Mouse (Mus musculus) kidney, postnatal 10 days (tissue): ENCODE data around the gene 2310030G06Rik.

Source experiments
- DNase-seq: peaks from one replicate; pipeline ENCODE4 v3.0.0; 2021; ENCODE audit warnings: mixed read lengths

Gene 2310030G06Rik

GRCm38 (mm10) chr9:50742261-50742660 lies 4.1 kb downstream of the 2310030G06Rik start:
- DNase-seq, result no peak

- no peak for DNase-seq
Measured at GRCm38 (mm10) chr9:50740867-50741784, 5.2 kb downstream of the 2310030G06Rik start.

- peak; percentile 96 for DNase-seq
Measured at GRCm38 (mm10) chr9:50738914-50739870, 7.1 kb downstream of the 2310030G06Rik start, which contains the start of gene Dixdc1. TSS of gene Dixdc1 (minus strand) at chr9:50739517.

GRCm38 (mm10) chr9:50734989-50735388 lies 11.3 kb downstream of the 2310030G06Rik start:
- peak; percentile 75 for DNase-seq

GRCm38 (mm10) chr9:50732560-50732959 lies 13.8 kb downstream of the 2310030G06Rik start:
- no peak for DNase-seq

- DNase-seq, result peak; percentile 48
Measured at GRCm38 (mm10) chr9:50729600-50729999, 16.7 kb downstream of the 2310030G06Rik start.

- peak; percentile 86 for DNase-seq
Measured at GRCm38 (mm10) chr9:50727925-50728651, 18.2 kb downstream of the 2310030G06Rik start.

GRCm38 (mm10) chr9:50727171-50727924 lies 19.0 kb downstream of the 2310030G06Rik start:
- DNase-seq, result no peak

GRCm38 (mm10) chr9:50725921-50726590 lies 20.3 kb downstream of the 2310030G06Rik start:
- DNase-seq, result no peak

- no peak for DNase-seq
Measured at GRCm38 (mm10) chr9:50724661-50725330, 21.5 kb downstream of the 2310030G06Rik start.

GRCm38 (mm10) chr9:50724147-50724546 lies 22.2 kb downstream of the 2310030G06Rik start:
- no peak for DNase-seq

GRCm38 (mm10) chr9:50723406-50723805 lies 22.9 kb downstream of the 2310030G06Rik start:
- peak; percentile 82 for DNase-seq

GRCm38 (mm10) chr9:50722451-50722911 lies 23.9 kb downstream of the 2310030G06Rik start:
- DNase-seq, result no peak

- peak; percentile 37 for DNase-seq
Measured at GRCm38 (mm10) chr9:50721061-50721460, 25.3 kb downstream of the 2310030G06Rik start.

- no peak for DNase-seq
Measured at GRCm38 (mm10) chr9:50718878-50719277, 27.5 kb downstream of the 2310030G06Rik start.

GRCm38 (mm10) chr9:50714188-50714587 lies 32.1 kb downstream of the 2310030G06Rik start:
- no peak for DNase-seq

GRCm38 (mm10) chr9:50711337-50711736 lies 35.0 kb downstream of the 2310030G06Rik start:
- no peak for DNase-seq

- DNase-seq, result peak; percentile 66
Measured at GRCm38 (mm10) chr9:50709108-50709507, 37.2 kb downstream of the 2310030G06Rik start.

- DNase-seq, result no peak
Measured at GRCm38 (mm10) chr9:50704907-50705306, 41.4 kb downstream of the 2310030G06Rik start.
